Mouse (Mus musculus): Measurements from ENCODE around the gene Col23a1. TPM values are rescaled to one million over a fixed set of nuclear protein-coding genes. Genes with fewer than 3 reads are reported as not detected.
A peak's percentile ranks its signal among the peaks of the same experiment; 100 is the strongest.

Col23a1 gene
- polyA plus RNA-seq, 1 experiment from 2014 or later, result 8.0 TPM

DNA sequence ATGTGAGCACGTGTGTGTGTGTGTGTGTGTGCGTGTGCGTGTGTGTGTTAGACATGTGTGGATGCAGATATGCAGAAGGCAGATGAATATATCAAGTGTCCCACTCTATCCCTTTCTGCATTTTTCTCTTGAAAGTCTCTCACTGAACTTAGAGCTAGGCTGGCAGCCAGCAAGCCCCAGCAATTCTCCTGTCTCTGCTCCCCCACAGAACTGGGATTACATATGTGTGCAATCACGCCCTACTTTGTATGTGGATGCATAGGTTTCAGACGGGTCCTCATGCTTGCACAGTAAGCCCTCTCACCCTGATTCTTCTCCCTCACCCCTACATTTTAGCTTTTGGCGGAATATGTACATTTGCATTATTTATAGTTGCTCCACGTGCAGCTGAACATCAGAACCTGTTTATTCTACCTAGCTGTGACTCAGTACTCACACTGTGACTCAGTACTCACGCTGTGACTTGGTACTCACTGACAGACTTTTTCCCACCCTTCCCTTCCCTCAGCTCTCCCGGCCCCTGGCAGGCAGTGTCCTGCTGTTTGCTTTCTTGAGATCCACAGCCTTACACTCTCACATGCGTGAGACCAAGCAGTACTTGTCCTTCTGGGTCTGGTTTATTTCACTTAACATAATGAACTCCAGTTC, 111.9 kb downstream of the Col23a1 start:
- Histone ChIP-seq H3K27me3 (ENCODE audit: low read depth, poor library complexity, severe bottlenecking) (no peaks in the 10 kb centered on the region), H3K4me1 (no peaks in the 10 kb centered on the region), H3K27ac (replicated peaks) (no peak overlapping the region), H3K9me3 (replicated peaks) (no peaks in the 10 kb centered on the region), H3K4me3 (no peak overlapping the region), H3K36me3 (no peaks in the 10 kb centered on the region)
- 83% methylated on average over 10 of the region's 10 CpGs for WGBS
- no peak for DNase-seq (ENCODE audit: low spot score)

DNA sequence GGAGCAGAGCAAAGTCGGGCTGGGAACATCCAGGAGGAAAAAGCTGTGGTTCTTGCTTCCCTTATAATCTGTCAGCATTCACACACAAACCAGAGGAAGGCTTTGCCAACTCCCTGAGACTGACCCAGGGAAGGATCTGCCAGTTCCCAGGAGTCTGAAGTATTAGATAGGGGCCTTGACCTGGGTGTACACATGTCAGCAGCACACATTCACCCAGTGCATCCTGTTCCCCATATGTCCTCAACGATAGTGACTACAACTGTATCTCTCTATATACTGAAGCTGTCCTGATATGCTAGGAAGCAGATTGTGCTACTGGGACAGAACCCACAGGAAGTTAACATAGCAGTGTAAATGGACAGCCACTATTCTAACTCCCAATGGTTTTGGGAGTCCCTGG, 114.2 kb downstream of the Col23a1 start:
- no peaks in the 10 kb centered on the region for H3K27me3 ChIP-seq (ENCODE audit: low read depth, poor library complexity, severe bottlenecking)
- no peaks in the 10 kb centered on the region for H3K36me3 ChIP-seq
- DNase-seq (ENCODE audit: low spot score), result no peak
- no peak overlapping the region for H3K27ac ChIP-seq (replicated peaks)
- H3K4me1 ChIP-seq, result no peaks in the 10 kb centered on the region
- 88% methylated on average over 2 of the region's 2 CpGs for WGBS
- H3K4me3 ChIP-seq, result no peak overlapping the region
- no peaks in the 10 kb centered on the region for H3K9me3 ChIP-seq (replicated peaks)

DNA sequence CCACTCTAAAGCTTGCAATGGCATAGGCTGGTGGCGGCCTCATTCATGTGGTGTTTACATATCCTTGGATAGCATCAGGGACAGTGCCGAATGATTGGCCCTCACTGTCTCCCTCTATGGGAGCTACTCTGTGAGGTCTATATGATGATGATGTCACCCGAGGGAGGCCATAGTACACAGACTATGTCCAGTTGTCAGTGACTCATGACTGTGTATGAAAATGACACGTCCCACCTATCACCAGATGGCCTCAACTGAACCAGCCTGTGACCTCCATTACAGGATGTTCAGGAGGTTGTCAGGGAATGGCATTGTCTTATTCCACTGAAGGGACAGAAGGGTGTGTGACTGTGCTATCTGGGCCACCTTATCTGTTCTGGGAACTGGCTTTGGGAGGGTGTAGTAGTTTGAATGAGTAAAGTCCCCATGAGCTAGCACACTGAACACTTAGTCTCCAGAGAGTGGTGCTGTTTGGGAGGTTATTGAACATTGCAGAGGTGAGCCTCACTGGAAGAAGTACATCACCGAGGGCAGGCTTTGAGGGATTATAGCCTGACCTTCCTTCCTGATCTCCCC, 115.2 kb downstream of the Col23a1 start:
- Histone ChIP-seq H3K36me3 (no peaks in the 10 kb centered on the region), H3K4me3 (no peak overlapping the region), H3K27ac (replicated peaks) (no peak overlapping the region), H3K4me1 (no peaks in the 10 kb centered on the region), H3K9me3 (replicated peaks) (no peaks in the 10 kb centered on the region), H3K27me3 (ENCODE audit: low read depth, poor library complexity, severe bottlenecking) (no peaks in the 10 kb centered on the region)
- no peak for DNase-seq (ENCODE audit: low spot score)
- 80% methylated on average over 5 of the region's 5 CpGs for WGBS

DNA sequence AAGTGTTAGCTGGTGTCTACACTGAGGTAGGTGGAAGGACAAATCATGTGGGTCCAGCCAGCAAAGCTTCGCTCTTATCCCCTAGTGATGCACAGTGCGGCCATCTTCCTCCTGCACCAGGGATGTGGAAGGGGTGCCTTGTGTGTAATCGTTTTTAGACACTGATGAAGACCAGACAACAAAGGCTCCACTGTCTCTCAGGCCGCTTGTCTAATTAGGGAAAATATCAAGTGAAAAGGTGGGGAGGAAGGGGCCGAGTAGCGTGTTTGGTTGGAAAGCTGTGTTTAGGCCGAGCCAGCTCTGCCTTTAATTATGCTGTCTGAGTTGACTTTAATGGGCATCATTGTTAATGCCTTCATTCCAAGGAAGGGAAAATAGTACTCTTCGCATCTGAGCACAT, 116.8 kb downstream of the Col23a1 start:
- Histone ChIP-seq H3K4me3 (no peak overlapping the region), H3K9me3 (replicated peaks) (no peaks in the 10 kb centered on the region), H3K27ac (replicated peaks) (no peak overlapping the region), H3K36me3 (no peaks in the 10 kb centered on the region), H3K4me1 (peaks cover 5% of the 10 kb centered on the region; the same call in 1 of the 2 replicates), H3K27me3 (ENCODE audit: low read depth, poor library complexity, severe bottlenecking) (no peaks in the 10 kb centered on the region)
- DNase-seq (ENCODE audit: low spot score), result no peak
- 87% methylated on average over 8 of the region's 8 CpGs for WGBS

DNA sequence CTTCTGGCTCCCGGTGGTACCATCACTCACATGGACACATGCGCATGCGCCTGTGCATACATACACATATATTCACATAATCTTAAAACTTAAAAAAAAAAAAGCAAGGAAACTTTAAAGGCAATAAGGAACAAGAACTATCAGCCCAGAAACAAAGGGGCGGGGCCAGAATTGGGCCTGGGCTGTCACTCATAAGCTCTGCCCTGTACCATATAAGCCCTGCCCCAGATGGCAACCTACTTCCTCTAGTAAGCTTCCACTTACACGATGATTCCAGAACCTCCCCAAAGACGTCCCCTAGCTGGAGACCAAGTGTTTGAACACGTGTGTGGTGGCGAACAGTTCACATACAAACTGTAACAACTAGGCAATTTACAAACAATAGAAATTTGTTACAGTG, 117.6 kb downstream of the Col23a1 start:
- 95% methylated on average over 8 of the region's 8 CpGs for WGBS
- H3K27ac ChIP-seq (replicated peaks), result no peak overlapping the region

DNA sequence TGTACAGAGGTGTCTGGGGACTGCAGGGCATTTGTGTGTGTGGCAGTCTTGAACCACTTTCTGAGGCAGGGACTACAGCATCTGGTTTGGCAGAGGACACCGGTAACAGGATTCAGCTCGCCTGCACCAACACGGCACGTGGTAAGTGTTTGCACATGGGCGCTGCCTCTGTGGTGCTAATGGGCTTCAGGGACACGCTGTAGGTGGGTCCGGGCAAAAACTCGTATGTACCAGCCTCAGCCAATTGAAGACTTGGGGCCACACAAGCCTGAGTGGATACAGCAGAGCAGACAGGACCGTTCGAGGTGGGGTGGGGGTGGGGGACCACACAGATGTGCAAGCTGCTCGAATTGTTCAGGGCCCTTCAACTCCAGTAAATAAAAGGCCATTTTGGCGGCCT, 121.1 kb downstream of the Col23a1 start:
- DNase-seq (ENCODE audit: low spot score), result no peak

More for the DNA sequence above, 117.6 kb downstream of the Col23a1 start:
- no peaks in the 10 kb centered on the region for H3K27me3 ChIP-seq (ENCODE audit: low read depth, poor library complexity, severe bottlenecking)
- H3K4me1 ChIP-seq, result peaks cover 5% of the 10 kb centered on the region; the same call in 1 of the 2 replicates
- no peaks in the 10 kb centered on the region for H3K9me3 ChIP-seq (replicated peaks)
- no peak for DNase-seq (ENCODE audit: low spot score)
- H3K4me3 ChIP-seq, result no peak overlapping the region
- H3K36me3 ChIP-seq, result no peaks in the 10 kb centered on the region

DNA sequence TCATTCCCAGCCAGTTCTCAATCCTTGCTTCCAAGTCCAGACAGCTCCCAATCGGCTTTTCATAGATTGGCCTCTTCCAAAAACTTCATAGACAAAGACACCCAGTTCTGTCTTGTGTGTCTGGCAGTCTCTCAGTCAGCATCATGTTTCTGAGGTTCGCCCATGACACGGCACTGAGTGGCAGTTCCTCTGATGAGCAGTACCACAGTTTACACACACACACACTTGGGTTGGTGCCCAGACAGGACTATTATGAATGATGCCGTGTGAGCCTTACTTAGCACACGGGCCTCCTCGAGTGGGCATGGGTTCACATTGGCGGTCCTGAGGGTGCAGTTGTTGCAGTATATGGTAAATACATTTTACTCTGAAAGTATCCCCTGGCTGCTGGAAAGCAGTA, 124.8 kb downstream of the Col23a1 start:
- H3K9me3 ChIP-seq (replicated peaks), result no peaks in the 10 kb centered on the region
- H3K36me3 ChIP-seq, result no peaks in the 10 kb centered on the region
- DNase-seq (ENCODE audit: low spot score), result no peak
- 92% methylated on average over 7 of the region's 7 CpGs for WGBS
- H3K4me3 ChIP-seq, result no peak overlapping the region
- H3K27ac ChIP-seq (replicated peaks), result no peak overlapping the region
- H3K27me3 ChIP-seq (ENCODE audit: low read depth, poor library complexity, severe bottlenecking), result no peaks in the 10 kb centered on the region
- peaks cover 14% of the 10 kb centered on the region for H3K4me1 ChIP-seq

More for the DNA sequence above, 121.1 kb downstream of the Col23a1 start:
- no peak overlapping the region for H3K4me3 ChIP-seq
- no peaks in the 10 kb centered on the region for H3K9me3 ChIP-seq (replicated peaks)
- WGBS, result 83% methylated on average over 12 of the region's 12 CpGs
- no peaks in the 10 kb centered on the region for H3K27me3 ChIP-seq (ENCODE audit: low read depth, poor library complexity, severe bottlenecking)
- 0 out of 2 replicates have a peak overlapping the region, but pooled peaks have one; percentile 33 for H3K27ac ChIP-seq (replicated peaks)
- H3K36me3 ChIP-seq, result no peaks in the 10 kb centered on the region
- peaks cover 5% of the 10 kb centered on the region; the same call in 1 of the 2 replicates for H3K4me1 ChIP-seq

DNA sequence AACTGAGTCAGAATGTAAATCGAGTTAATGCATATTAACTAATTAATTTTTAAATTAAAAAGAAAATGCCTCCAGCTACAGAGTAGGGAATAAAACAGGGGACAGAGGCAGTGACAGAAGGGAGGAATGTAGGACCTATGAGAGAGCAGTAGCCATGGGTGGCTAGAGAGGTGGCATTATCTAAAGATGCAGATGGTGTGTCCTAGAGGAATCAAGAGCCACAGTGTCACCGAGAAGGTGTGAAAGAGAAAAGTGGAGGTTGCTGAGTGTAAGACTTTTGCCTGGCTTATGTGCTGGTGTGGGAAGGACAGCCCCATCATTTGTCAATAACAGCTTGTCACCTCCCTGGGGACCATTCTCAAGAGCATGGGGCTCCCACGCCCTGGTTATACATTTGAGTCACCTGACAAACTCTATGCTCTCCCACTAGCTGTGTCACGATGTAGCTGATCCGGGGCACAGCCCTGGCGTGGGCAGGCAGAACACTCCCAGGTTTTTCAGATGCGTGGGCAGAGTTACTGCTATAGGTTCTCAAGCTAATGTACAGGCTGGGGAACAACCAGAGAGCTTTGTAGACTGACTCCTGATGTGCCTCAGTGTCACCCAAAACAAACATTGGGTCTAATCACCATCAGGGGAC, 125.4 kb downstream of the Col23a1 start:
- Histone ChIP-seq H3K27me3 (ENCODE audit: low read depth, poor library complexity, severe bottlenecking) (no peaks in the 10 kb centered on the region), H3K4me1 (peaks cover 20% of the 10 kb centered on the region)
- WGBS, result 88% methylated on average over 7 of the region's 7 CpGs

DNA sequence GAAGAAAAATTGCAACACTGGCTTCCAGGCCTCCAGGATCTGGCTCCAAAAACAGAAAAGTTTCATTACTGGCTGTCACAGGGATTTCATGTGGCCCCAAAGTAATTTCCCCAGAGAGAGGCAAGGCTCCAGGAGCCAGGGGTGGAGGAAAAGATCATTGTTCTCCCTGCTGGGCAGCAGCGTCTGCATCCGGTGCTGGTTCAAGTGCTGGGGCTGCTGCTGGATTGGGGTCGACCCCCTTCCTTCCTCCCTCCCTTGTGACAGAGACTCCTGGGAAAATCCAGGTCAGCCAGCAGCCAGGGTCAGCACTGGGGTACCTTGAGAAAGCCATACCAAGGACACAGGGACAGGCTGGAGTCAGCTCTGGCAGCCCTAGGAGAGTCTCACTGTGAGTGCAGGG, 129.1 kb downstream of the Col23a1 start:
- Histone ChIP-seq H3K27me3 (ENCODE audit: low read depth, poor library complexity, severe bottlenecking) (no peaks in the 10 kb centered on the region), H3K36me3 (no peaks in the 10 kb centered on the region), H3K4me3 (no peak overlapping the region), H3K9me3 (replicated peaks) (no peaks in the 10 kb centered on the region), H3K4me1 (peaks cover 29% of the 10 kb centered on the region), H3K27ac (replicated peaks) (peak overlapping the region; percentile 49)
- no peak for DNase-seq (ENCODE audit: low spot score)
- 29% methylated on average over 3 of the region's 3 CpGs for WGBS

More for the DNA sequence above, 125.4 kb downstream of the Col23a1 start:
- Histone ChIP-seq H3K27ac (replicated peaks) (no peak overlapping the region), H3K9me3 (replicated peaks) (no peaks in the 10 kb centered on the region), H3K4me3 (no peak overlapping the region), H3K36me3 (no peaks in the 10 kb centered on the region)
- no peak for DNase-seq (ENCODE audit: low spot score)

DNA sequence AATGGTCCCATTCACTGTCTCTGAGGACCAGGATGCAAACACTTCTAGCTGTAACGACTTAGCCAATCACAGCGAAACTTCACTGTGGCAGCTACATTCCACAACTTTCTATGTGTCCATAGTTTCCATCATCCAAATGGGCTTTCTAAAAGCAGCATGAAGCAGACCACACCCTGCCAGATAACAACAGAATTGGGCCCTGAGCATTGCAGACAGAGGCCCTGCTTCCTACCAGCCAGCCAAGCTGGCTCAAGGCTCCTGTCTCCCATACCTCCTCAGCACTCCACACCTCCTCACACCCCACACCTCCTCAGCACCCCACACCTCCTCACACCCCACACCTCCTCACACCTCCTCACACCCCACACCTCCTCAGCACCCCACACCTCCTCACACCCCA, 132.2 kb downstream of the Col23a1 start:
- H3K4me1 ChIP-seq, result peaks cover 29% of the 10 kb centered on the region

DNA sequence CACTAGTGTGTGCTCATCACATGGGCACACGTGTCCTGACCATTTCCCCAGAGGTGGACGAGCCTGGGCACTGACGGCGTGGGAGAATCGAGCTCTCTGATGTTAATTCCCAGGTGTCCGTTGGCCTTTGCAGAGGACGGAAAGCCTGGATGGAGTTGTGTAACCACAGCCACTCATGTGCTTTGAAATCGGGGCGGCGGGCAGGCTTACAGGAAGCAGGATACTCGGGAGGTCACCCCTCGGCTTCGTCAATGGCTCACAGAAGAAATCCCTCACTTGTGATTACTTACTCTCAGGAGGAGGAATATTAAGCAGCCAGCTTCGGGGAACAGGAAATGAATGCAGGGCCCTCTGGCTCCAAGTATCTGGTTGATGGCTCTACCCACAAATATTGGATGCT, 133.0 kb downstream of the Col23a1 start:
- DNase-seq (ENCODE audit: low spot score), result no peak
- Histone ChIP-seq H3K27me3 (ENCODE audit: low read depth, poor library complexity, severe bottlenecking) (no peaks in the 10 kb centered on the region), H3K4me3 (no peak overlapping the region), H3K27ac (replicated peaks) (peak overlapping the region; percentile 43; the same call in 1 of the 2 replicates), H3K4me1 (peaks cover 29% of the 10 kb centered on the region), H3K9me3 (replicated peaks) (no peaks in the 10 kb centered on the region), H3K36me3 (no peaks in the 10 kb centered on the region)
- WGBS, result 83% methylated on average over 14 of the region's 14 CpGs

More for the DNA sequence above, 132.2 kb downstream of the Col23a1 start:
- Histone ChIP-seq H3K4me3 (no peak overlapping the region), H3K27ac (replicated peaks) (no peak overlapping the region), H3K9me3 (replicated peaks) (no peaks in the 10 kb centered on the region), H3K27me3 (ENCODE audit: low read depth, poor library complexity, severe bottlenecking) (no peaks in the 10 kb centered on the region), H3K36me3 (no peaks in the 10 kb centered on the region)
- no peak for DNase-seq (ENCODE audit: low spot score)
- 93% methylated on average over 2 of the region's 2 CpGs for WGBS

DNA sequence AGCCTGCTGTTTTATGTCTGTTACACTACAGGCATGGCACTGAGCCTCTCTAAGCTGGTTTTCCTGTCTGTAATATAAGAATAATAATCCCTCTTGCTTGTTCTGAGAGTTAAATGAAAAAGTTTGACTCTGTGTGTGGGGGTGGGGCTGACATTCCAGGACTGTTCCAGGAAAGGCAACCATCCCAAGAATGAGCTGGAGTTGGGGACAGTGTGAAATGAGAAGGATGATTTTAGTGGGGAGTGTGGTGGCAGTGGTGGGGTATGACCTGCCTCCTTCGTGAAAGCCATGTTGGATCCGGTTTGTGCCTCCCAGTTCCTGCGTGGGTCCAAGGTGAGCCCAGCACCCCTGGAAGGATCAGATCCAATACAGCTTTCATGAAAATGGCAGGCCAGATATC, 136.4 kb downstream of the Col23a1 start:
- Histone ChIP-seq H3K9me3 (replicated peaks) (no peaks in the 10 kb centered on the region), H3K27ac (replicated peaks) (no peak overlapping the region)

More for the DNA sequence above, 136.4 kb downstream of the Col23a1 start:
- Histone ChIP-seq H3K27me3 (ENCODE audit: low read depth, poor library complexity, severe bottlenecking) (no peaks in the 10 kb centered on the region), H3K4me3 (no peak overlapping the region), H3K4me1 (peaks cover 16% of the 10 kb centered on the region; the same call in 1 of the 2 replicates), H3K36me3 (no peaks in the 10 kb centered on the region)
- WGBS, result 94% methylated on average over 3 of the region's 3 CpGs
- DNase-seq (ENCODE audit: low spot score), result no peak

All from midbrain, embryonic 10.5 days (tissue).